ENCODE assay signal across 11 mouse cellular contexts in genomic region chr2:65897084-65897483, GRCm38 (mm10). TPM values are rescaled to one million over a fixed set of nuclear protein-coding genes. Genes with fewer than 3 reads are reported as not detected.
DNase-seq lines count a peak whose midpoint lies in the region; ATAC-seq and TF ChIP-seq lines count a peak whose summit lies in the region.
"Had no signal": no experiment of that assay in that cellular context is flagged by ENCODE, and none has a peak within 500 bp of the region (broad histone marks: within the 10 kb centered on the region; RNA-seq: fewer than 3 reads in every experiment).

No protein-coding gene starts in this region.

- H3K9me3 ChIP-seq in lung, embryonic 16.5 days (ENCODE audit: control insufficient read depth, low read length) = no peaks in the 10 kb centered on the region
- H3K9me3 ChIP-seq in hindbrain, embryonic 13.5 days = no peaks in the 10 kb centered on the region
- H3K9me3 ChIP-seq: embryonic facial prominence, embryonic 10.5 days; liver, embryonic 15.5 days had no signal

- no peak for TF ChIP-seq CTCF in olfactory bulb, adult 2 months (IDR thresholded peaks at IDR 0.05; ENCODE audit: insufficient read depth, low read depth, low read length)

- H3K4me2 ChIP-seq in lung, embryonic 16.5 days (ENCODE audit: low read depth, low read length) = peak overlapping the region; percentile 22; the same call in 1 of the 2 replicates
- peak overlapping the region; percentile 47 for H3K4me2 ChIP-seq in hindbrain, embryonic 13.5 days
- H3K4me2 ChIP-seq: liver, embryonic 15.5 days had no signal

- no peaks in the 10 kb centered on the region for H3K4me1 ChIP-seq in lung, embryonic 16.5 days (replicated peaks; ENCODE audit: control insufficient read depth, insufficient read depth, low read length)
- peaks cover 28% of the 10 kb centered on the region for H3K4me1 ChIP-seq in hindbrain, embryonic 13.5 days (replicated peaks)
- H3K4me1 ChIP-seq in olfactory bulb, adult 2 months (ENCODE audit: control insufficient read depth, insufficient read depth, low read length) = peaks cover 4% of the 10 kb centered on the region; the same call in 1 of the 2 replicates
- H3K4me1 ChIP-seq: embryonic facial prominence, embryonic 10.5 days had no signal

- no peak for DNase-seq in frontal cortex, postnatal 14 days (ENCODE audit: low spot score in 2 of 2)
- no peak for DNase-seq in lung, postnatal 10 days
- no peak for DNase-seq in adrenal gland, postnatal 4 days (ENCODE audit: low spot score in 2 of 2)

- H3K9ac ChIP-seq in lung, embryonic 16.5 days (ENCODE audit: low read length) = no peak overlapping the region
- peak overlapping the region; percentile 24; the same call in 1 of the 2 replicates for H3K9ac ChIP-seq in hindbrain, embryonic 13.5 days
- H3K9ac ChIP-seq: liver, embryonic 15.5 days had no signal

- no peak for TF ChIP-seq POLR2A in olfactory bulb, adult 2 months (IDR thresholded peaks at IDR 0.05; ENCODE audit: insufficient read depth, low read depth, low read length)

- H3K4me3 ChIP-seq in lung, embryonic 16.5 days (ENCODE audit: low read length) = no peak overlapping the region
- H3K4me3 ChIP-seq in hindbrain, embryonic 13.5 days = peak overlapping the region; percentile 17; the same call in 1 of the 2 replicates
- H3K4me3 ChIP-seq in olfactory bulb, adult 2 months (ENCODE audit: insufficient read depth, low read depth, low read length) = no peak overlapping the region
- H3K4me3 ChIP-seq: embryonic facial prominence, embryonic 10.5 days; liver, embryonic 15.5 days had no signal

- H3K36me3 ChIP-seq in lung, embryonic 16.5 days (ENCODE audit: control insufficient read depth, insufficient read depth, low read length) = no peaks in the 10 kb centered on the region
- H3K36me3 ChIP-seq in hindbrain, embryonic 13.5 days = no peaks in the 10 kb centered on the region
- H3K36me3 ChIP-seq: embryonic facial prominence, embryonic 10.5 days; liver, embryonic 15.5 days had no signal

- H3K27me3 ChIP-seq in lung, embryonic 16.5 days (ENCODE audit: control insufficient read depth, insufficient read depth, low read depth, low read length) = no peaks in the 10 kb centered on the region
- no peaks in the 10 kb centered on the region for H3K27me3 ChIP-seq in hindbrain, embryonic 13.5 days
- H3K27me3 ChIP-seq: liver, embryonic 15.5 days had no signal

- 48% methylated on average over 4 of the region's 4 CpGs for WGBS in lung, embryonic 16.5 days
- WGBS in hindbrain, embryonic 13.5 days = 16% methylated on average over 4 of the region's 4 CpGs
- 22% methylated on average over 4 of the region's 4 CpGs for WGBS in olfactory bulb, adult 2 months

- no peak overlapping the region for H3K27ac ChIP-seq in lung, embryonic 16.5 days (ENCODE audit: low read length)
- peak overlapping the region; percentile 88 for H3K27ac ChIP-seq in hindbrain, embryonic 13.5 days
- peak overlapping the region; percentile 46; the same call in 1 of the 2 replicates for H3K27ac ChIP-seq in olfactory bulb, adult 2 months (ENCODE audit: insufficient read depth, low read depth, low read length)
- H3K27ac ChIP-seq: embryonic facial prominence, embryonic 10.5 days; liver, embryonic 15.5 days had no signal

- peak; percentile 76 for ATAC-seq in frontal cortex, adult (ENCODE audit: low TSS enrichment)
- no peak for ATAC-seq in lung, embryonic 16.5 days (ENCODE audit: low read depth)
- peak; percentile 66 for ATAC-seq in hindbrain, embryonic 13.5 days (ENCODE audit: low FRiP score)
- ATAC-seq in megakaryocyte progenitor cell, adult 5-6 weeks (replicated peaks; ENCODE audit: poor library complexity) = no peak
- ATAC-seq: CD4-positive, CD25-positive, alpha-beta regulatory T cell, adult 4 months had no signal

RNA-seq across cellular contexts. Expression of gene Csrnp3, which starts 51.5 kb away (rescaled TPM):
- 0.54 and 0.58 TPM in 2 replicates for polyA plus RNA-seq in lung, embryonic 16.5 days (2015; fragmentation: Nextera tagmentation; extraction: Ambion mirVana)
- polyA plus RNA-seq in hindbrain, embryonic 13.5 days (2015; fragmentation: Nextera tagmentation; extraction: Ambion mirVana) = 54.1 and 58.0 TPM in 2 replicates
- polyA plus RNA-seq in olfactory bulb, adult 2 months (2012; ENCODE audit: insufficient read depth, insufficient read length, low replicate concordance, missing spikeins) = not detected in 2 replicates
- 1 to 10 TPM; 3.4 to 4.5 TPM for total RNA-seq in adrenal gland, postnatal 4 days (2021)
- not detected in 2 replicates for total RNA-seq in megakaryocyte progenitor cell, adult 5-6 weeks (2015)
- 0.07 TPM in 1 of 2 replicates, not detected in the other for total RNA-seq in megakaryocyte progenitor cell, adult 5-6 weeks (2017)
- polyA plus RNA-seq: CD4-positive, CD25-positive, alpha-beta regulatory T cell, adult 4 months had no signal

Comparison
In these comparisons a context has a peak if more than half of its experiments do, and no peak if none do; other contexts are left out.
1. ATAC-seq: peak in frontal cortex, adult (single experiment) and hindbrain, embryonic 13.5 days (single experiment); none in lung, embryonic 16.5 days (single experiment) and megakaryocyte progenitor cell, adult 5-6 weeks (single experiment).
2. RNA of gene Csrnp3, which starts 51.5 kb away (polyA plus RNA-seq): 54.1 to 58.0 TPM in hindbrain, embryonic 13.5 days; 0.54 to 0.58 TPM in lung, embryonic 16.5 days and not detected in olfactory bulb, adult 2 months; every median in the first group is over 10 times any median in the second.